Mouse (Mus musculus) E14TG2a.4 (cell line): ENCODE measurements around the gene Nek11.

ENCODE experiments used
- CTCF ChIP-seq: conservative IDR thresholded peaks from 2 replicates; pipeline ENCODE4 v1.5.1; 2014; ENCODE audit warnings: low read length
- NANOG ChIP-seq: IDR thresholded peaks from 2 replicates; pipeline ENCODE4 v1.6.1; 2014; ENCODE audit warnings: borderline replicate concordance, low read length, mixed read lengths
- POU5F1 ChIP-seq: IDR thresholded peaks from 2 replicates; pipeline ENCODE4 v1.6.1; 2014; ENCODE audit warnings: low read length, borderline replicate concordance

- TF ChIP-seq CTCF (no peak), POU5F1 (no peak), NANOG (no peak)
Observed at GRCm38 (mm10) chr9:105394720-105395119, 604 bp downstream of the Nek11 start.
